Mouse (Mus musculus): ENCODE results near the gene Rap1gds1. TPM values are rescaled to one million over a fixed set of nuclear protein-coding genes. Genes with fewer than 3 reads are reported as not detected.

Rap1gds1 gene
- polyA plus RNA-seq (2012; fragmentation: generic; extraction: Trizol): 40.1 TPM

DNA sequence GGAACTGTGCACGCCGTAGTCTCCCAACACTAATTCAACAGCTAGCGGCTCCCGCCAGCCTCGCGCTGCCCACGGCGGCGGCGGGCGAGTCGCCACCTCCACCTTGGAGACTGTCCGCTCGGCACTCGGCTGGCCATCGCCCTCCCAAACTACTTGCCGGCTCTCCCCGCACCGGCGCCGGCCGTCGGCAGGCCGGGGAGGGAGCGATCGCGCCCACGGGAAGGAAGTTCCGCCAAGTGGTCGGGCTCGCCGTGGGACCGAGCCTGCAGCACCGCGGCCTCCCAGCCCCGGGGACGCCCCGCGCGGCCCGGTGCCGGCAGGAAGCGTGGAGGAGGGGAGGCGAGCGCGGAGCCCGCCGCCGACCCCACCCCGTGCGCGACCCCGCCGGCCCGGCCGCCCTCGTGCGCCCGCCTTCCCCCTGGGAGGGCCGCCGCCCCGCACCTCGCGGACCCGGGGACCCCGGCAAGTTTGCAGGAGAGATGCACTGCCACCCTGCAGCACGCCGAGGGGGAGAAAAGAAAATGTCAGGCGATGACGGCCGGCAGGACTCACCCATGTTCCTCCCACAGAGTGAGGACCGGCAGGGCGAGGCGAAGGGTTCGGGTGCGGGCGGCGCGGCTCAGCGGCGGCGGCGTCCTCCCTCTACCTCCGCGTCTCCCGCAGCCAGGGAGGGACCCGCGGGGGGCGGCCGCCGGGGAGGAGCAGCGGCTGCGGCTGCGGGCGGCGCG is at the start of gene Rap1gds1:
TSS of gene Rap1gds1 (minus strand) at position 718 of the 728 bp plus-strand sequence.
- Histone ChIP-seq H3K79me2 (ENCODE audit: control insufficient read depth, insufficient read depth) (peaks cover 43% of the 10 kb centered on the region), H3ac (ENCODE audit: control insufficient read depth, insufficient read length) (peak within 1 kb of the TSS; percentile 71), H3K4me2 (ENCODE audit: low read depth) (peak within 1 kb of the TSS; percentile 82), H3K36me3 (ENCODE audit: control insufficient read depth, insufficient read depth) (no peaks in the 10 kb centered on the region), H3K4me3 (peak within 1 kb of the TSS; percentile 47), H3K27me3 (ENCODE audit: control insufficient read depth, insufficient read depth, insufficient read length) (no peaks in the 10 kb centered on the region)
- no peak for TF ChIP-seq TCF12 (IDR thresholded peaks at IDR 0.05; ENCODE audit: insufficient read depth, poor library complexity, severe bottlenecking)
- no peak for TF ChIP-seq TCF3 (IDR thresholded peaks at IDR 0.05; ENCODE audit: insufficient read length, low read depth)
- TF ChIP-seq REST (IDR thresholded peaks at IDR 0.05; ENCODE audit: insufficient read depth, insufficient read length): no peak
- no peak for TF ChIP-seq CEBPB (IDR thresholded peaks at IDR 0.05; ENCODE audit: insufficient read depth, poor library complexity, severe bottlenecking)
- no peak for TF ChIP-seq USF1 (IDR thresholded peaks at IDR 0.05; ENCODE audit: low read depth)
- peak; percentile 11 for TF ChIP-seq POLR2A (IDR thresholded peaks at IDR 0.05; ENCODE audit: insufficient read length, low read depth)
- peak in 1 of 3 experiments; percentile 4 for TF ChIP-seq MYOD1 (IDR thresholded peaks at IDR 0.05; ENCODE audit: control insufficient read depth in 1 of 3, insufficient read length in 2 of 3, low read depth in 2 of 3)
- peak in 1 of 3 experiments; percentile 6 for TF ChIP-seq MYOG (IDR thresholded peaks at IDR 0.05; ENCODE audit: control insufficient read depth in 1 of 3, insufficient read depth in 1 of 3, insufficient read length in 2 of 3, low read depth in 2 of 3)
- no peak for TF ChIP-seq SRF (IDR thresholded peaks at IDR 0.05; ENCODE audit: control insufficient read depth, insufficient read length, low read depth)
- peak; percentile 47 for TF ChIP-seq POLR2AphosphoS2 (IDR thresholded peaks at IDR 0.05; ENCODE audit: insufficient read length, low read depth)
- no peak for TF ChIP-seq E2F4 (IDR thresholded peaks at IDR 0.05; ENCODE audit: insufficient read depth)
- TF ChIP-seq MAX (IDR thresholded peaks at IDR 0.05; ENCODE audit: low read depth): no peak

GRCm38 (mm10) chr3:139118446-139118845 is 43.4 kb upstream of the Rap1gds1 start:
- Histone ChIP-seq H3ac (ENCODE audit: control insufficient read depth, insufficient read length) (no peak overlapping the region), H3K36me3 (ENCODE audit: control insufficient read depth, insufficient read depth) (no peaks in the 10 kb centered on the region), H3K27me3 (ENCODE audit: control insufficient read depth, insufficient read depth, insufficient read length) (no peaks in the 10 kb centered on the region), H3K4me2 (ENCODE audit: low read depth) (no peak overlapping the region), H3K79me2 (ENCODE audit: control insufficient read depth, insufficient read depth) (no peaks in the 10 kb centered on the region), H3K4me3 (no peak overlapping the region)
- TF ChIP-seq MYOD1 (IDR thresholded peaks at IDR 0.05; ENCODE audit: control insufficient read depth in 1 of 3, insufficient read length in 2 of 3, low read depth in 2 of 3) (no peak), TCF12 (IDR thresholded peaks at IDR 0.05; ENCODE audit: insufficient read depth, poor library complexity, severe bottlenecking) (no peak), CEBPB (IDR thresholded peaks at IDR 0.05; ENCODE audit: insufficient read depth, poor library complexity, severe bottlenecking) (no peak), USF1 (IDR thresholded peaks at IDR 0.05; ENCODE audit: low read depth) (no peak), REST (IDR thresholded peaks at IDR 0.05; ENCODE audit: insufficient read depth, insufficient read length) (no peak), E2F4 (IDR thresholded peaks at IDR 0.05; ENCODE audit: insufficient read depth) (no peak), MYOG (IDR thresholded peaks at IDR 0.05; ENCODE audit: control insufficient read depth in 1 of 3, insufficient read depth in 1 of 3, insufficient read length in 2 of 3, low read depth in 2 of 3) (no peak), POLR2A (IDR thresholded peaks at IDR 0.05; ENCODE audit: insufficient read length, low read depth) (no peak), SRF (IDR thresholded peaks at IDR 0.05; ENCODE audit: control insufficient read depth, insufficient read length, low read depth) (no peak), TCF3 (IDR thresholded peaks at IDR 0.05; ENCODE audit: insufficient read length, low read depth) (no peak), MAX (IDR thresholded peaks at IDR 0.05; ENCODE audit: low read depth) (no peak), POLR2AphosphoS2 (IDR thresholded peaks at IDR 0.05; ENCODE audit: insufficient read length, low read depth) (no peak)

DNA sequence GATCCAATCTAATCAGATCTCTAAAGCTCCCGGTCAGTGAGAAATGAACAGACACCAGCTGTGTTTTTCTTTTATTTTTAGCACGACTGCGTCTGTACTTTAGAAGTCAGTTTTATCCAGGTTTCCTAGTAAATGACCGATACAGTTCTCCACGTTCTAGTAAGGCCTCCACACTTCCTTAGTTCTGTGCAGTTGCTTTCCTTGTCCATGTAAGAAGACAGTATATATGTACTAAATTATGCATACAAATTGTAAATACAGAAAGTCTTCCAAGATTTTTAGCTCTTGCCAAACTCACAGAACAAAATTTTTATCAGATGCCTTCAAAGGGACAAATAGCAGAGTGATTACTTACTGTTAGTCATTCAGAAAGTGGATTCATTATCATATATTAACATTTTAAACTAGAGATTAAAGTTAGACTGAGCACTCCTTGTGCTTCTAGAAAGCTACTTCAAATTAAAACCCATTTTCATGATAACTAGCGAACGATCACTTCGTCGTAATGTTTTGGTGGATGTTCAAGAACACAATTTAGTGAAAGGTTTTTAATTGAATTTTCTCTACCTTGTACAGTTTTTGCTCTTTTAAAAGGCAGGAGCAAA is 41.8 kb upstream of the Rap1gds1 start:
- no peaks in the 10 kb centered on the region for H3K36me3 ChIP-seq (ENCODE audit: control insufficient read depth, insufficient read depth)
- H3K4me3 ChIP-seq: no peak overlapping the region
- no peak for TF ChIP-seq USF1 (IDR thresholded peaks at IDR 0.05; ENCODE audit: low read depth)
- no peak for TF ChIP-seq REST (IDR thresholded peaks at IDR 0.05; ENCODE audit: insufficient read depth, insufficient read length)
- no peak for TF ChIP-seq MAX (IDR thresholded peaks at IDR 0.05; ENCODE audit: low read depth)
- TF ChIP-seq POLR2A (IDR thresholded peaks at IDR 0.05; ENCODE audit: insufficient read length, low read depth): no peak
- TF ChIP-seq E2F4 (IDR thresholded peaks at IDR 0.05; ENCODE audit: insufficient read depth): no peak
- no peak for TF ChIP-seq POLR2AphosphoS2 (IDR thresholded peaks at IDR 0.05; ENCODE audit: insufficient read length, low read depth)
- no peak for TF ChIP-seq TCF3 (IDR thresholded peaks at IDR 0.05; ENCODE audit: insufficient read length, low read depth)
- no peak for TF ChIP-seq MYOG (IDR thresholded peaks at IDR 0.05; ENCODE audit: control insufficient read depth in 1 of 3, insufficient read depth in 1 of 3, insufficient read length in 2 of 3, low read depth in 2 of 3)
- H3K27me3 ChIP-seq (ENCODE audit: control insufficient read depth, insufficient read depth, insufficient read length): no peaks in the 10 kb centered on the region
- H3ac ChIP-seq (ENCODE audit: control insufficient read depth, insufficient read length): no peak overlapping the region
- H3K4me2 ChIP-seq (ENCODE audit: low read depth): no peak overlapping the region
- H3K79me2 ChIP-seq (ENCODE audit: control insufficient read depth, insufficient read depth): no peaks in the 10 kb centered on the region

DNA sequence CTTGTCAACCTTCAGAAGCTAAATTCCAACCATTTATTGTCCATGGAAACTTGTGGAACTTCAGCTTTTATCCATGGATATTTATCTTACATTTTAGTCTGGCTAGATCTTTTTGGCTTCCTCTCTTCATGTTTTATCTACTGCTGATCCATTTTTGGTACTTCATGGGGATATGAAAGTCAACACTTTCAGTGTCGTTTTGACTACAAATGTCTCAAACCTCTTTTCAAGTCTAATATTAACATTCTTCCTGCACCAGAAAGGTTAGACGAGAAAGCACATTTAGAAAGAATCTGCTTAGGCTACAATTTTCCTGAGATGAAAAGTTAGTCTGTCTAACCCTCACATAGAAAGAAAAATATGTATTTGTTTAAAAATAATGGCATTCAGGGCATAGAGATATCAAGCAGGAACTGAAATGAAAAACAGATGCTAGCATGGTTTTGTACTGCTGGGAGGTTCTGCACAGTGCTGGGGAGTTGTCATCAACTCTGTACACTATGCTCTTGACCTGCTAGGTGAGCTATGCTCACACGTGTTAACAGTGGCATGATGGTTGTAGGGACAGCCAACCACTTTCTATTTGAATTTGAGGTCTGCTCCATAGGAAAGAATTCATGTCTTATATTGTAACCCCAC is 37.5 kb upstream of the Rap1gds1 start:
- TF ChIP-seq REST (IDR thresholded peaks at IDR 0.05; ENCODE audit: insufficient read depth, insufficient read length) (no peak), SRF (IDR thresholded peaks at IDR 0.05; ENCODE audit: control insufficient read depth, insufficient read length, low read depth) (no peak), MYOD1 (IDR thresholded peaks at IDR 0.05; ENCODE audit: control insufficient read depth in 1 of 3, insufficient read length in 2 of 3, low read depth in 2 of 3) (no peak), TCF3 (IDR thresholded peaks at IDR 0.05; ENCODE audit: insufficient read length, low read depth) (no peak), E2F4 (IDR thresholded peaks at IDR 0.05; ENCODE audit: insufficient read depth) (no peak), TCF12 (IDR thresholded peaks at IDR 0.05; ENCODE audit: insufficient read depth, poor library complexity, severe bottlenecking) (no peak), POLR2AphosphoS2 (IDR thresholded peaks at IDR 0.05; ENCODE audit: insufficient read length, low read depth) (no peak), MYOG (IDR thresholded peaks at IDR 0.05; ENCODE audit: control insufficient read depth in 1 of 3, insufficient read depth in 1 of 3, insufficient read length in 2 of 3, low read depth in 2 of 3) (no peak)

More for the DNA sequence above, 37.5 kb upstream of the Rap1gds1 start:
- Histone ChIP-seq H3K27me3 (ENCODE audit: control insufficient read depth, insufficient read depth, insufficient read length) (no peaks in the 10 kb centered on the region), H3K36me3 (ENCODE audit: control insufficient read depth, insufficient read depth) (no peaks in the 10 kb centered on the region), H3K4me2 (ENCODE audit: low read depth) (no peak overlapping the region), H3K79me2 (ENCODE audit: control insufficient read depth, insufficient read depth) (no peaks in the 10 kb centered on the region), H3ac (ENCODE audit: control insufficient read depth, insufficient read length) (no peak overlapping the region), H3K4me3 (no peak overlapping the region)

All from myocyte (in vitro differentiated cells).